Mouse (Mus musculus) adrenal gland, postnatal 36 days (tissue): ENCODE measurements around the gene Cnot10. TPM values are rescaled to one million over a fixed set of nuclear protein-coding genes. Genes with fewer than 3 reads are reported as not detected.
"Not testable (repeated sequence)": the region's sequence is repeated elsewhere in the genome, so short reads cannot be mapped to it uniquely, and the experiment has no call there.

Experiments used
- DNase-seq, 2 experiments: peaks; one replicate each; pipeline ENCODE4 v3.0.0; 2021; ENCODE audit warnings: mixed read lengths in 1 of 2
- total RNA-seq, 2 experiments: library from RNA; stranded (reverse); gene quantifications; 2 replicates each; pipeline ENCODE4 v1.2.3; 2021

The Cnot10 gene
- total RNA-seq, 2 experiments from 2014 or later, result 34.0 to 34.4 TPM

DNA sequence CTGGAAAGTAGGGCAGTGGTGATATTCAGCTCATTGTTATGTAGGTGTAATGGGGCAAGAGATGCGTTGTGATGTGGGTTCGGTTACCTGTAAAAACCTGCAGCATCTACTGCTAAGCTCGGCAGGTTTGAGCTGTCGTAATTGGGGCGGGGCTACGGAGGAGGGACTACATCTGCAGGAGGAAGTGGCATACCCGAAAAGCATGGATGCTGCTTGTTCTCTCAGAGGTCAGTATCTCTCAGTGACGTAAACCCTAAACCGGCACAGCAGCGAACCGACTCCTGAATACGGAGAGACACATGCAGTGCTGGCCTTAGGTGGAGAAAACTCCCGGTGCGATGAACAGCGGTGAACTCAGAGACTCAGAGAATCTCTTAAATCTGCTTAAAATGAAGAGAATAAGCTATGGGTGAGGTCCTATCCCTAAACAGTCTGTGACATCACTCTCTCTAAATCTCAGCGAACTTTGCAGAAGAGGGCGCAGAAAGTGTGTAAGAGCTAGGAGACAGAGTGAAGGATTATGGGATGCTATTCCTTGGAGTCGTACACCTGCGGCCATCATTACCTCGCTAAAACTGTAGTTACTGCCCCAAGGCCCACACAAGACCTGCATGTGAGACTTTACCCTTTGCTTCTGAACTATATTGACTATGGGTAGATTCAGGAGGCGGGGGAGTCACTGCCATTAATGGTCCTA, 11.1 kb upstream of the Cnot10 start:
- no peak for DNase-seq

DNA sequence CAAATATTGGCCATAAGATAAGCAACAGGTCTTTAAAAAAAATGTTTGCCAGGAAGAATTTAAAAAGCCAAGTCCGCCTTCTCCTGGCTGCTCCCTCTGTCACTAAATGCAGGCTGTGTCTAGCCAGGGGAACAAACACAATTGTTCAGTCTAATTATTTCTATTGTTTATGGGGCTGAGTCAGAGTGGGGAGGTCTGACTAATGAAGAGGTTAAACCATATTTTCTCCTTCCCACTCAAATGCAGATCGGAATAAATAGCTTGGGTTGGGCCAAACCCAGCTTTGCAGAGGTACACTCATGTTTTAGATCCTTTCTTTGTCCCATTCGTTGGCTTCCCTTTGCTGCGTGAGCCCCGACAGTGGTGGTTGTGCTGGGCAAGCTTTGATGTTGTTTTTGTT, 9.4 kb upstream of the Cnot10 start:
- no peak for DNase-seq

DNA sequence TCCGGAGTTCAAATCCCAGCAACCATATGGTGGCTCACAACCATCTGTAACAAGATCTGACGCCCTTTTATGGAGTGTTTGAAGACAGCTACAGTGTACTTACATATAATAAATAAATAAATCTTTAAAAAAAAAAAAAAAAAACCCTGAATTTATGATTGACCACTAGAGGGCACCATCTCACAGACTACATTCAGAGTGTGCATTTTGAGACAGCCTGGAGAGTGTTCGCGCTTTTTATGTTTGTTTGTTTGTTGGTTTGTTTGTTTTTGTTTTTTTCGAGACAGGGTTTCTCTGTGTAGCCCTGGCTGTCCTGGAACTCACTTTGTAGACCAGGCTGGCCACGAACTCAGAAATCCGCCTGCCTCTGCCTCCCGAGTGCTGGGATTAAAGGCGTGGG, 8.5 kb upstream of the Cnot10 start:
- not testable (repeated sequence) for DNase-seq

DNA sequence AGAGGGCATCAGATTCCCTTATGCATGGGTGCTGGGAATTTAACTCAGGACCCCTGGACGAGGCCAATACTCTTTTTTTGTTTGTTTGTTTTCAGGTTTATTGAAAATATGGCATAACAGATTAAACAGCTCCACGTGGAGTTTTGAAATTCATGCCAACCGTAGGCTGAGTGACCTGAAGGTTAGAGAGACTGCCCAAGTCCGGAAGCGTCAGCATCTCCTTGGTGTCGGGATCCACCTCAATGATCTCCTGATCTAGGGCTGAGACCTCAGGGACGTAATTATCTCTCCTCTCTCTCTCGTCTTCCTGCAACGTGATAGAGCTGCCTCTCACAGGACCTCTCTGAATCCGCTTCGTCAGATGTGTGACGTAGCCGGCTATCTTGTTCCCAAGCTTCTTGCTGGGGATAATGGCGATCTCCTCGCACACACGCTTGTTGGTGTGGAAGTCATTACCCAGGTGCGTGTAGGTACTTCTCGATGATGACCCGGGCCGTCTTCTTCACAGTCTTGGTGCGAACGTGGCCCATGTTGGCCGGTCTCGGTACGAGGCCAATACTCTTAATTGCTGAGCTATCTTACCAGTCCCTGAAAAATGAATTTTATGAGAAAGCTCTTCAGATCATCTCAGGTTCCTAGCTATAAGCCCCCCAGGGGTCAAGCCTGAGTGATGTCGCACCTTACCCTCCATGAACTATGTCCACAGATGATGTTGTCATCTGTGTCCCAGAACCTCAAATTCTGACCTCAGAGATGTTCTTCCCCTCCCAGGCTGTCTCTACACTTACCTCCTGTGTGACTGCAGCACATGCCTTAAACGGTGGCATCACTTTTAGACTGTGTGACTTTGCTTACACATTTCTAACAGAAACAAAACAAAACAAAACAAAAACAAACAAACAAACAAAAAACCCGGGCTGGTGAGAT, 7.8 kb upstream of the Cnot10 start:
- no peak for DNase-seq

DNA sequence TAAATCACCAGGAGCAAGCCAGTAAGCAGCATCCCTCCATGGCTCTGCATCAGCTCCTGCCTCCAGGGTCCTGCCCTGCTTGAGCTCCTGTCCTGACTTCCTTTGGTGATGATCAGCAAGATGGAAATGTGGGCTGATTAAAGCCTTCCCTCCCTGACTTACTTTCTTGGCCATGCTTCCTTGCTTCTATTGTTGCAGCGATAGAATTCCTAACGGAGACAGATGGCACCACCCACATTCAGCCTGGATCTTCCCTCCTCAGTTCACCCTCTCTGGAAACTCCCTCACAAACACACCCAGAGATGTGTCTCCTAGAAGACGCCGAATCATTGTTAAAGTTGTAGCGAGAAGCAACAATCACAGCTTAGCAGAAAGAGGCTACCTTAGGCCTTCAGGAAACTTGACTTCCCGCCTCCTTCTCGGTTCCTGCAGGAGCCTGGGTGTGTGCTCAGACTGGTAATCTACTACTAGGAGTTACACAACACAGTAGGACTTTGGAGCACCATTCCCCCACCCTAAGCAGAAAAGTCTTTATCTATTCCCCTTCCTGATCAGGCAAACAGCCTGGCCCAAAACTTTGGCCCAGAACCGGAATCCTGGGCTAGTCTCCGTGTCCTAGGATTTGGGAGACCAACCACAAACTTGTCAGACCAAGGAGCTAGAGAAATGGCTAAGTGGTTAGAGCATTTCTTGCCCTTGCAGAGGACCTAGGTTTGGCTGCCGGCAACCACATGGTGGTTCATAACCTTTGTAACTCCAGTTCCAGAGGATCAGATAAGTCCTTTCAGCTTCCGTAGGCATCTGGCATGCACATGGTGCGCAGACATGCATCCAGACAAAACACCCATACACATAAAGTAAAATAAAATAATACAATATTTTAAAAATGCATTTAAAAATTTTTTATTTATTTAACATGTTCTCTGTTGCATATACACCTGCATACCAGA, 6.8 kb upstream of the Cnot10 start:
- DNase-seq, result no peak

DNA sequence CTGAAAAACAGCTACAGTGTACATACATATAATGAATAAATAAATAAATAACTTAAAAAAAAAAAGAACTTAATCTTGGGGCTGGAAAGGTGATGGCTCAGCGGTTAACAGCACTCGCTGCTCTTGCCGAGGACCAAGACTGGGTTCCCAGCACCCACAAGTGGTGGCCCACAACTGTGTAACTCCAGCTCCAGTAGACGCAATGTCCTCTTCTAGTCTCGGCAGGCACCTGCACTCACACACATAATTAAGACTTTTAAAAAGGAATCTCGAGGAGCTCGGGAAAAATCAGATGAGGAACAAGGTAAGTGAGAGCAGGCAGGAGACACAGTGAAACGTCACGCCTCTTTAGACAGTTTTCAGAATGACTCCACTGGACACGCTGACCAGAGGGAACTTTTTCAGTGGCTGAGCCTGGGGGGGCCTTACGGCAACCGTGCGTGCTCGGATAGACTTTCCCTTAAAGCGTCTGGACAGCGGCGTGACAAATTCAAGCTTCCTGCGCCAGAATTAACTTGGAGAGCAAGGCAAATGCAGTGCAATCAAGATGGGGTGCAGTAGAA, 717 bp downstream of the Cnot10 start:
- DNase-seq, result peak in 1 of 2 experiments; percentile 11

- no peak for DNase-seq
These were observed 3.2 kb downstream of the Cnot10 start for GRCm38 (mm10) chr9:114636751-114637150.

GRCm38 (mm10) chr9:114636150-114636549, 3.8 kb downstream of the Cnot10 start:
- DNase-seq, result no peak

DNA sequence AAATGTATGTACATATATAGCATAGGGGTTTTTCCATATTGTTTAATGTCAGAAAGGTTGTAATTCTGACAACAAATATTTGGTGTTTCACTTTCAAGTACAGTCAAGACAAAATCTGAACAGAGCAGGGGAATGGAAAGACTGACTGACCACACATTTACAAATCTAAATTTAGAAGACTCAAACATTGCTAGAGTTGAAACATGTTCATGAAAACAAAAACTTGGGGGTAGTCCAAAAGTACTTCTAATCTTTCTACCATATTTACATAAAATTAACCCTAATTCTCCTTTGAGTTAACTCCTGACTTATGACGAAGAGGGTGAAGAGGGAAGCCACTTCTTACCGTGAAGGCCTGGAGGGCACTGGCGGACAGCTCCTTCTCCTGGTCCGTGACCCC, 7.7 kb downstream of the Cnot10 start:
- no peak for DNase-seq

- DNase-seq, result no peak
These were observed 13.3 kb downstream of the Cnot10 start for GRCm38 (mm10) chr9:114626726-114627125.

DNA sequence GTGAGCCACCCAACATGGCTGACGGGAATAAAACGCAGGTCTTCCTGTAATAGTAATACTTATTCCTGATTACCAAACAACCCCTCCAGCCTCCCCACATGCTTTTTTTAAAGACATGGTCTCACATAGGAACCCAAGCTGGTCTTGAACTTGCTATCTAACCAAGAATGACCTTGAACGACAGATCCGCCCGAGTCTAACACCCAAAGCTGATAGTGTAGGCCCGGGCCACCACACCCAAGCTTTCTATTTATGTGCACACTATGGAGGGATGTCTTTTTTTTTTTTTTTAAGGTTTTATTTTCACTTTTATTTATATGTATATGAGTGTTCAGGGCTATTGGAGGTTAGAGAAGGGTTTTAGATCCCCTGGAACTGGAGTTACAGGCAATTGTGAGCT, 15.8 kb downstream of the Cnot10 start:
- DNase-seq, result no peak

DNA sequence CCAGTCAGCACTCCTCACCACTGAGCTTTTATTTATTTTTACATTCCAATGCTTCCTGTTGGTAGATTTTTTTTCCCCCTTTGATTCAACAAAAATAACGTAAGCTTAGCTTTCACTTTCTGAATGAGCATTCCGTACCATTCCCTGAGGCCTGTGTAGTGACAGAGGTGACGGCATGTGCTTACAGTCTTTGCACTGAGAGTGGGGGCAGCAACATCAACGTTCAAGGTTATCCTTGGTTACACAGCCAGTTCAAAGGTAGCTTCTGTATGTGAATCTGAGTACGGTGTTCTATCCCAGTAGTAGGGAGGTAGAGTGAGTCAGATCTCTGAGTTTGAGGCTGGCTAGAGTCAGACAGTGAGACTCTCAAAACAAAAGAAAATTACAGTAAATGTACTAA, 18.8 kb downstream of the Cnot10 start:
- no peak for DNase-seq

DNA sequence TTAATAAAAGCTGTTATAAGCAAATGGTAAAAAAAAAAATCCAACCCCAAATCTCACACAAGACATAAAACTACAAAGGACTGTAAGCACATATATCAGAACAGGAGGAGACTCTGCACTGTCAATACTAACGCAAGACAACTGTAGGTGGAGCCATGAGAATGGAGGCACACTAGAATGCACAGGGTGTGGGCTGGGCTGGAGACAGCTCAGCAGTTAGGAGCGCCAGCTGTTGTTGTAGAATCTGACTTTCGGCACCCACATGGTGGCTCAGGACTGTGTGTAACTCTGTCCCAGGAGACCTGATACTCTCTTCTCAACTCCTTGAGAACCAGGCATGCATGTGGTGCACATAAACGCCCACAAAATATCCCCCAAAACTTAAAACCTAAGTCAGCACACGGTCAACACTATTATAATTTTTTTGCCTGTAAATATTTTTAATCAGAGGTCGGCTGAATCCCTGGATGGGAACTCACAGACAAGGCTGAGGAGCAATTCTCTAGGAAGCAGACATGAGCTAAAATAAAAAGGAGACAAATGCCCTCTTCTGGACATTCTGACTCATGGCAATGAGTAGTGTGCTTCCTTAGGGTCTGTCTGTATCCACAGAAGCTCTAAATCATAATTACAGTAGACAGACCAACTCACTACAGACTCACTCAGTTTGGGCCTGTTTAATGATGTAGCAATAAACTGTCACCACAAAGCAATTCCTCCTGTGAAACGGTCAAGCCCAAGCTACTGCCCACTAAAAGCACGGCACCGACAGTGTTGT, 25.6 kb downstream of the Cnot10 start:
- DNase-seq, result no peak

DNA sequence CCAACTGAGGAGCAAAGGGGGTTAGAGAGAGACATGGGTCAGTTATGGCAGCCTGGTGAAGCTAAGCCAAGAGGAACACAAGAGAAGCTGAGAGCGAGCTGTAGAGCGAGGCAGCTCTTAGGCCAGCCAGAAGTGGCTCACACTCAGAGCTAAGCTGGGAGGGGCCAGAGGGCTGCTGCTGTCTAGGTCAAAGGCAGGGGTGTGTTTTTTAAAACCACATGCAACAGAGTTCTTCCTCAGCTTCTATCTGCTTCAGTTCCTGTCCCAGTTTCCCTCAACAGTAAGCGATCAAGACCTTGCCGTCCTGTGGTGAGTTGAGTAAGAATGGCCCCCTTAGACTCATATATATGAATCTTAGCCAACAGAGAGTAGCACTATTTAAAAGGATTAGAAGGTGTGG, 27.0 kb downstream of the Cnot10 start:
- no peak for DNase-seq

DNA sequence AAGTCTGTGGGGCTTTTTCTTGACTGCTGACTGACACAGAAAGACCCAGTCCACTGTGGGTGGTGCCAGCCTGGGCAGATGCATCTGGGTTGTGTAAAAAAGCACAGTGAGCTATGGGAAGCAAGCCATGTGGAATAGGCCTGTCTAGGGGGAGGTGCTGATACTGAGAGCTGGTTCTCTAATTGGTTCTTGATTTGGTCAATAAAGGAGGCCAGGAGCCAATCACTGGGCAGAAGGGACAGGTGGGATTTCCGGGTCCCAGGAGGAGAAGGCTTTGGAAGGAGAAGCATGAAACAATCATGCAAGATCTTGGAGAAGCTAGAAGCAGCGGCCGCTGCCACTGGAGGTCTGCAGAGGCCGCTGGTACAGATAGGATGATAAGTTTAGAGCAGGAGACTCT, 27.4 kb downstream of the Cnot10 start:
- peak in 1 of 2 experiments; percentile 6 for DNase-seq

GRCm38 (mm10) chr9:114610266-114610665, 29.7 kb downstream of the Cnot10 start:
- no peak for DNase-seq

DNA sequence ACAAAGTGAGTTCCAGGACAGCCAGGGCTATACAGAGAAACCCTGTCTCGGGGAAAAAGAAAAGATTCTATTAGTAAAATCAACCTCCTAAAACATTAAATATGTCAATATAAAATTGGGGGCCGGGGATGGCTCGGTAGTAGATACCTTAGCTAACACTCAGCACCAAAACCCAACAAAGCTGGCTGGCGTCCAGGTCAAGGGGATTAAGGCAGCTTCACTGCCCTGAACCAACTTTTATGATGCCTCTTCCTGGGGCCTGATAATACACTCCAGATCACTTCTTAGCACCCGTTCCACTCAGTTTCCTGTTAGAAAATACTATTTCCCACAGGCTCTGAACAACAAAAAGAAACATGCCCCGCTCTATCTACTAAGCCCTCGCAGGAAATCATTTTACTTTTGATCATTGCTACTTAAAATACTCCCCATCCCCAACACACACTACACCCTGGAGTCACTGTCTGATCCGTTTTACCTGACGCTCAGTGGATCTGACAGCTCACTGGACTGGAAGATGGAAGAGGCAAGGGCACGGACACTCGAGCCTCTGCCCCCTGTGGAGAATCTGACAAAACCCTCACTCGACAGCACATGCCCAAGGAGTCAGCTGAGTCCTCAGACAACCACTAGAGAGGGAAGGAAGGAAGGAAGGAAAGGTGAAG, 36.0 kb downstream of the Cnot10 start:
- no peak for DNase-seq

DNA sequence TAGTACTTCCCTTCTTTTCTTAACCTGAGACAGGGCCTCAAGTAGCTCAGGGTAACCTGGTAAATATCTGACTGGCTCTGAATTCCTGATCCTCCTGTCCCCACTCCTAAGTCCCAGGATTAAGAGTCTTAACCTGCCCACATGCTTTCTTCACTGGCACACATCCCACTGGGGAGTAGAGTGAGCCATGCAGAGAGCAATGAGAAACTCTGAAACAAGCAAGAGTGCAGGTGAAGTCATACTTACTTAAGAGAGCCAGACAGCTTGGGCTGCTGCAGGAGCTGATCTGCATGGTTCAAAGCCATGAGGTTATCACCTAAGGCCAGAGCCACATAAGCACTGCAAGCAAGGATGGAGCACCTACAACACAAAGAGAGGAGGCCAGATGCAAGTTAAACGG, 38.9 kb downstream of the Cnot10 start:
- DNase-seq, result no peak

DNA sequence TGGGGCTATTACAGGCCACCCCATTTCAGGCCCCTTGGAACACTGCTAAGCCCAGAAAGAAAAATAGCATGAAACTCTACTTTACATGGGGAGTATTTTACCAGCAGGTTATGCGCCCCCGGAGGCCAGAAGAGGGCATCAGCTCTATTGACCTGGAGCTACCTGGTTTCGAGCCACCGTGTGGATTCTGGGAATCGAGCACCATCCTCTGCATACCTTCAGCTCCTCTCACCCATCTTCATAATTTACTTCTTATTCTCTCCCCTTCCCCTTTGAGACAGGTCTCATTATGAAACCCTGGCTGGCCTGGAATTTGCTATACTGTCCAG, 55.0 kb downstream of the Cnot10 start:
- peak in 1 of 2 experiments; percentile 17 for DNase-seq

DNA sequence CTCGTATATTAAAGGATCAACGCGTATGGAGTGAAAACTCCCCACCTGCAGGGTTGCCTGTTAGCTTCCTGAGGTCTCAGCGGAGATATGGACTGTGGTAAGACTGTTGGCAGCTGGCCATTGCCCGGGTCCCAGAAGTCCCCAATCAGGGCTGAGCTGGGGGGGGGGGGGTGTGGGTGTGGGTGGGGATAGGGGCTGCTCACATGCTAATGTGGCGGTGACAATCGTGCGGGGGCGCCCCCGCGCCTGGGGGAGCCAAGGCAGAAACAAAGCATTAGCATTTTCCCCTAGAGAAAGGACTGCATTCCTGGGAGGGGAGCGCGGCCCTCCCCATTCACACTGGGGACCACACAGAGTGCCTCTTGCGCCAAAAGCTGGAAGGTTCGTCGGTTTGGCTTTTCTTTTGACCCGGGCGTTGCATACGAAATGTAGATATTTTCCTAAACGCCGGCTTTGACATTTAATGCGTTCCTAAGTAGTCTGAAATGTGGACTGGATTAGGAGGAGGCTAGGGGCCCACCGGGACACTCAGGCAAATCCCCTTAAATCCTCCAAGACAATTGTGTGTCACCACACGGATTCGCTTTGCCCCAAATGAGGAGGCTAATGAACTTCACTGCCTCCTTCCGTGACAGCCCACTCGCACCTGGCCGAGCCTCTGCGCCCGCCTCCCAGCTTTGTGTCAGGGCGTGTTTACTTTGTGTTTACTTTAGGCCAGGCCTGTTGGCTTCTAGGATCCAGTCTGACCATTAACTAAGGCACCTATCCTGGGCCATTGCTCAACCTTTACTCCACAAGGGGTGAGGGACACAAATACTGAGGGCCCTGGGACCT, 55.6 kb downstream of the Cnot10 start:
- peak in 1 of 2 experiments; percentile 12 for DNase-seq
